Mouse (Mus musculus): Measurements from ENCODE around the gene Rmi2.

DNA sequence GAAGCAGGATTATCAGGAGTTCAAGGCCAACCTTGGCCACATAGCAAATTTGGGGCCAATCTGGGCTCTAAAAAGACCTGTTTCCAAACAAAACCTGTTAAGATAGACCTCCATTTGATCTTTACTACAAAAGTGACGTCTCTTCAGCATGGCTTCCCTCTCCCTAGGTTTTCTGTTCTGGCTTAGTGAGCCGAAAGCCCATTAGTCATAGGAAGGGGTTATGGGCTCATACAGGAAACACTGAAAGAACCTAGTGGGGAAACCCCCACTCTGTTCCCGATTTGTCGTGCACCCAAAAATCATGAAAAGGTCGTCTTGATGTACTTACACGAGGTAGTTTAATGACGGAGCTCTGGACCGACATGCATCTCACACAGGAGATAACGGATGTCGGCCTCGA lies 102.6 kb downstream of the Rmi2 start:
- TF ChIP-seq CTCF (IDR thresholded peaks at IDR 0.05; ENCODE audit: control insufficient read depth, insufficient read depth, low read length) = no peak
- TF ChIP-seq POLR2A (IDR thresholded peaks at IDR 0.05; ENCODE audit: borderline replicate concordance, control insufficient read depth, low read depth, low read length) = no peak
